Mouse (Mus musculus): ENCODE data around the gene Ablim1. TPM values are rescaled to one million over a fixed set of nuclear protein-coding genes. Genes with fewer than 3 reads are reported as not detected.

Ablim1 gene
- polyA plus RNA-seq, 2 experiments, result 3.0 to 4.7 TPM

GRCm38 (mm10) chr19:57055215-57056120, 259.3 kb downstream of the Ablim1 start:
- Histone ChIP-seq H3K27me3 (ENCODE audit: control insufficient read depth, insufficient read depth, low read length) (no peaks in the 10 kb centered on the region), H3K4me1 (replicated peaks; ENCODE audit: control insufficient read depth in 2 of 2, insufficient read depth in 2 of 2, low read length in 1 of 2) (no peaks in the 10 kb centered on the region), H3K4me2 (ENCODE audit: low read depth) (no peak overlapping the region), H3K27ac (no peak overlapping the region), H3K36me3 (replicated peaks; ENCODE audit: control insufficient read depth, insufficient read depth, low read depth) (no peaks in the 10 kb centered on the region), H3K9ac (replicated peaks) (no peak overlapping the region), H3K4me3 (ENCODE audit: insufficient read depth in 1 of 2, low read depth in 2 of 2, low read length in 2 of 2) (no peak overlapping the region), H3K9me3 (ENCODE audit: control insufficient read depth, low read length) (0 out of 2 replicates have a peak, but pooled peaks cover 2% of the 10 kb centered on the region)
- DNase-seq (ENCODE audit: low read depth in 3 of 3, low spot score in 3 of 3), result no peak
- WGBS (ENCODE audit: insufficient replicate concordance), result 71% methylated on average over 16 of the region's 16 CpGs
- TF ChIP-seq EP300 (IDR thresholded peaks at IDR 0.05; ENCODE audit: low read depth), result no peak
- no peak for TF ChIP-seq CTCF (IDR thresholded peaks at IDR 0.05; ENCODE audit: low read depth)
- no peak for ATAC-seq (ENCODE audit: insufficient read depth)

- WGBS (ENCODE audit: insufficient replicate concordance), result 60% methylated on average over 8 of the region's 8 CpGs
Measured at GRCm38 (mm10) chr19:57052959-57053358, 261.8 kb downstream of the Ablim1 start.

GRCm38 (mm10) chr19:57052016-57052415, 262.7 kb downstream of the Ablim1 start:
- TF ChIP-seq EP300 (IDR thresholded peaks at IDR 0.05; ENCODE audit: low read depth), result no peak
- TF ChIP-seq CTCF (IDR thresholded peaks at IDR 0.05; ENCODE audit: low read depth), result no peak
- 73% methylated on average over 7 of the region's 7 CpGs for WGBS (ENCODE audit: insufficient replicate concordance)

More at GRCm38 (mm10) chr19:57052959-57053358, 261.8 kb downstream of the Ablim1 start:
- Histone ChIP-seq H3K36me3 (replicated peaks; ENCODE audit: control insufficient read depth, insufficient read depth, low read depth) (no peaks in the 10 kb centered on the region), H3K27me3 (ENCODE audit: control insufficient read depth, insufficient read depth, low read length) (no peaks in the 10 kb centered on the region), H3K9me3 (ENCODE audit: control insufficient read depth, low read length) (0 out of 2 replicates have a peak, but pooled peaks cover 2% of the 10 kb centered on the region), H3K9ac (replicated peaks) (no peak overlapping the region), H3K4me1 (replicated peaks; ENCODE audit: control insufficient read depth in 2 of 2, insufficient read depth in 2 of 2, low read length in 1 of 2) (no peaks in the 10 kb centered on the region), H3K4me2 (ENCODE audit: low read depth) (no peak overlapping the region), H3K4me3 (ENCODE audit: insufficient read depth in 1 of 2, low read depth in 2 of 2, low read length in 2 of 2) (no peak overlapping the region), H3K27ac (no peak overlapping the region)
- ATAC-seq (ENCODE audit: insufficient read depth) (no peak), DNase-seq (ENCODE audit: low read depth in 3 of 3, low spot score in 3 of 3) (no peak)
- TF ChIP-seq EP300 (IDR thresholded peaks at IDR 0.05; ENCODE audit: low read depth), result no peak
- no peak for TF ChIP-seq CTCF (IDR thresholded peaks at IDR 0.05; ENCODE audit: low read depth)

GRCm38 (mm10) chr19:57049592-57050090, 265.1 kb downstream of the Ablim1 start:
- 69% methylated on average over 16 of the region's 16 CpGs for WGBS (ENCODE audit: insufficient replicate concordance)
- Histone ChIP-seq H3K4me1 (replicated peaks; ENCODE audit: control insufficient read depth in 2 of 2, insufficient read depth in 2 of 2, low read length in 1 of 2) (no peaks in the 10 kb centered on the region), H3K9ac (replicated peaks) (no peak overlapping the region), H3K4me2 (ENCODE audit: low read depth) (no peak overlapping the region), H3K4me3 (ENCODE audit: insufficient read depth in 1 of 2, low read depth in 2 of 2, low read length in 2 of 2) (no peak overlapping the region), H3K27me3 (ENCODE audit: control insufficient read depth, insufficient read depth, low read length) (no peaks in the 10 kb centered on the region), H3K9me3 (ENCODE audit: control insufficient read depth, low read length) (no peaks in the 10 kb centered on the region), H3K27ac (no peak overlapping the region), H3K36me3 (replicated peaks; ENCODE audit: control insufficient read depth, insufficient read depth, low read depth) (no peaks in the 10 kb centered on the region)
- TF ChIP-seq EP300 (IDR thresholded peaks at IDR 0.05; ENCODE audit: low read depth) (no peak), CTCF (IDR thresholded peaks at IDR 0.05; ENCODE audit: low read depth) (no peak)
- DNase-seq (ENCODE audit: low read depth in 3 of 3, low spot score in 3 of 3), result no peak
- no peak for ATAC-seq (ENCODE audit: insufficient read depth)

More at GRCm38 (mm10) chr19:57052016-57052415, 262.7 kb downstream of the Ablim1 start:
- H3K4me3 ChIP-seq (ENCODE audit: insufficient read depth in 1 of 2, low read depth in 2 of 2, low read length in 2 of 2), result no peak overlapping the region
- no peak overlapping the region for H3K4me2 ChIP-seq (ENCODE audit: low read depth)
- no peak overlapping the region for H3K27ac ChIP-seq
- H3K36me3 ChIP-seq (replicated peaks; ENCODE audit: control insufficient read depth, insufficient read depth, low read depth), result no peaks in the 10 kb centered on the region
- no peaks in the 10 kb centered on the region for H3K9me3 ChIP-seq (ENCODE audit: control insufficient read depth, low read length)
- ATAC-seq (ENCODE audit: insufficient read depth) (no peak), DNase-seq (ENCODE audit: low read depth in 3 of 3, low spot score in 3 of 3) (no peak)
- H3K4me1 ChIP-seq (replicated peaks; ENCODE audit: control insufficient read depth in 2 of 2, insufficient read depth in 2 of 2, low read length in 1 of 2), result no peaks in the 10 kb centered on the region
- no peak overlapping the region for H3K9ac ChIP-seq (replicated peaks)
- no peaks in the 10 kb centered on the region for H3K27me3 ChIP-seq (ENCODE audit: control insufficient read depth, insufficient read depth, low read length)

GRCm38 (mm10) chr19:57047671-57048320, 266.9 kb downstream of the Ablim1 start:
- Histone ChIP-seq H3K9ac (replicated peaks) (no peak overlapping the region), H3K9me3 (ENCODE audit: control insufficient read depth, low read length) (no peaks in the 10 kb centered on the region)
- TF ChIP-seq EP300 (IDR thresholded peaks at IDR 0.05; ENCODE audit: low read depth), result no peak
- no peak for TF ChIP-seq CTCF (IDR thresholded peaks at IDR 0.05; ENCODE audit: low read depth)

More at GRCm38 (mm10) chr19:57047671-57048320, 266.9 kb downstream of the Ablim1 start:
- 66% methylated on average over 9 of the region's 9 CpGs for WGBS (ENCODE audit: insufficient replicate concordance)
- DNase-seq (ENCODE audit: low read depth in 3 of 3, low spot score in 3 of 3), result no peak
- no peaks in the 10 kb centered on the region for H3K4me1 ChIP-seq (replicated peaks; ENCODE audit: control insufficient read depth in 2 of 2, insufficient read depth in 2 of 2, low read length in 1 of 2)
- ATAC-seq (ENCODE audit: insufficient read depth), result no peak
- no peak overlapping the region for H3K4me2 ChIP-seq (ENCODE audit: low read depth)
- H3K36me3 ChIP-seq (replicated peaks; ENCODE audit: control insufficient read depth, insufficient read depth, low read depth), result no peaks in the 10 kb centered on the region
- H3K27ac ChIP-seq, result no peak overlapping the region
- no peak overlapping the region for H3K4me3 ChIP-seq (ENCODE audit: insufficient read depth in 1 of 2, low read depth in 2 of 2, low read length in 2 of 2)
- no peaks in the 10 kb centered on the region for H3K27me3 ChIP-seq (ENCODE audit: control insufficient read depth, insufficient read depth, low read length)
